Mouse (Mus musculus) heart, embryonic 12.5 days (tissue): ENCODE results near the gene Triobp. TPM values are rescaled to one million over a fixed set of nuclear protein-coding genes. Genes with fewer than 3 reads are reported as not detected.
"Not testable (repeated sequence)": the region's sequence is repeated elsewhere in the genome, so short reads cannot be mapped to it uniquely, and the experiment has no call there.

ENCODE experiments used
- ATAC-seq: fragments of 200-750 bp; cut with Nextera tagmentation; 2 replicates; pipeline ENCODE4 v1.8.0; 2017; ENCODE audit warnings: moderate TSS enrichment, moderate library complexity; ENCODE audit not compliant: insufficient number of reproducible peaks, low FRiP score
- H3K27ac ChIP-seq: fragments of 300-500 bp; sonication (generic); 2 replicates; pipeline ENCODE4 v1.5.1; 2016; ENCODE audit warnings: mild to moderate bottlenecking, moderate library complexity; ENCODE audit not compliant: poor library complexity, severe bottlenecking
- H3K27me3 ChIP-seq: fragments of 300-500 bp; sonication (generic); replicated peaks from 2 replicates; pipeline ENCODE4 v1.6.1; 2016; ENCODE audit warnings: mild to moderate bottlenecking, moderate library complexity
- H3K36me3 ChIP-seq: fragments of 300-500 bp; sonication (generic); 2 replicates; pipeline ENCODE4 v1.6.1; 2016; ENCODE audit warnings: mild to moderate bottlenecking, moderate library complexity
- H3K4me1 ChIP-seq: fragments of 300-500 bp; sonication (generic); replicated peaks from 2 replicates; pipeline ENCODE4 v1.6.1; 2016; ENCODE audit warnings: mild to moderate bottlenecking
- H3K4me2 ChIP-seq: fragments of 300-500 bp; sonication (generic); 2 replicates; pipeline ENCODE4 v1.6.1; 2016; ENCODE audit warnings: mild to moderate bottlenecking, moderate library complexity
- H3K4me3 ChIP-seq: fragments of 300-500 bp; sonication (generic); 2 replicates; pipeline ENCODE4 v1.5.1; 2016; ENCODE audit warnings: mild to moderate bottlenecking
- H3K9ac ChIP-seq: fragments of 300-500 bp; sonication (generic); 2 replicates; pipeline ENCODE4 v1.6.1; 2016; ENCODE audit warnings: mild to moderate bottlenecking, moderate library complexity
- H3K9me3 ChIP-seq: fragments of 300-500 bp; sonication (generic); replicated peaks from 2 replicates; pipeline ENCODE4 v1.6.1; 2016; ENCODE audit warnings: mild to moderate bottlenecking, moderate library complexity
- WGBS: fragments of 180-500 bp; shearing (Covaris S2); methylation state at CpG from one replicate; pipeline ENCODE4 v1.1.7; 2016; 5-methylcytosine and 5-hydroxymethylcytosine counted together
- polyA plus RNA-seq: library from polyadenylated mRNA; unstranded; fragments of >200 nt; fragmentation: Nextera tagmentation; extraction: Ambion mirVana; gene quantifications from 2 replicates; pipeline ENCODE4 v1.2.1, GENCODE M21; 2016

The Triobp gene
- polyA plus RNA-seq, 1 experiment from 2014 or later = 59.4 TPM

- ATAC-seq = peak; percentile 80
- peak overlapping the region; percentile 74 for H3K4me3 ChIP-seq
- peaks cover 31% of the 10 kb centered on the region for H3K4me1 ChIP-seq
- peak overlapping the region; percentile 54; the same call in 1 of the 2 replicates for H3K27ac ChIP-seq
- WGBS = under 1% methylated on average over 52 of the region's 52 CpGs
- peak overlapping the region; percentile 76 for H3K9ac ChIP-seq
- H3K4me2 ChIP-seq = peak overlapping the region; percentile 96
- H3K36me3 ChIP-seq = no peaks in the 10 kb centered on the region
- H3K27me3 ChIP-seq = no peaks in the 10 kb centered on the region
- no peaks in the 10 kb centered on the region for H3K9me3 ChIP-seq
These were observed 83.3 kb downstream of the Triobp start for GRCm38 (mm10) chr15:79030551-79031435.

DNA sequence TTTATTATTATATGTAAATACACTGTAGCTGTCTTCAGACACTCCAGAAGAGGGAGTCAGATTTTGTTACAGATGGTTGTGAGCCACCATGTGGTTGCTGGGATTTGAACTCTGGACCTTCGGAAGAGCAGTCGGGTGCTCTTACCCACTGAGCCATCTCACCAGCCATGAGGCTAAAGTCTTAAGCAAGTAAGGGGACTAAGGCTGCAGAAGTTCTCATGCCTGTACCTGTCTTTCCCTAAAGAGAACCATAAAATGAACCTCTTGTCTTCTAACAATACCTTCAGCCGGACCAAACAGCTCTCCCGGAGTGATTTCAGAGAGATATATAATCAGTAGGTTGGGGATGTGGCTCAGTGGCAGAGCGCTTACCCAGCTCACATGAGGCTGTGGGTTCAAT lies 84.4 kb downstream of the Triobp start:
- WGBS = 84% methylated on average over 5 of the region's 5 CpGs
- not testable (repeated sequence) for H3K36me3 ChIP-seq, H3K4me3 ChIP-seq, ATAC-seq, H3K4me2 ChIP-seq, H3K27me3 ChIP-seq, H3K9me3 ChIP-seq, H3K27ac ChIP-seq, H3K9ac ChIP-seq
- H3K4me1 ChIP-seq = peaks cover 26% of the 10 kb centered on the region

GRCm38 (mm10) chr15:79037913-79038328 lies 90.4 kb downstream of the Triobp start:
- Histone ChIP-seq H3K27me3 (peaks cover 51% of the 10 kb centered on the region), H3K36me3 (no peaks in the 10 kb centered on the region), H3K9ac (no peak overlapping the region; the same call in 1 of the 2 replicates), H3K9me3 (no peaks in the 10 kb centered on the region), H3K4me3 (no peak overlapping the region), H3K4me2 (peak overlapping the region; percentile 49), H3K27ac (no peak overlapping the region), H3K4me1 (peaks cover 25% of the 10 kb centered on the region)
- no peak for ATAC-seq
- WGBS = 9% methylated on average over 14 of the region's 14 CpGs

GRCm38 (mm10) chr15:79038331-79038730 lies 90.8 kb downstream of the Triobp start:
- H3K9me3 ChIP-seq = no peaks in the 10 kb centered on the region
- no peak overlapping the region for H3K4me3 ChIP-seq
- peaks cover 55% of the 10 kb centered on the region for H3K27me3 ChIP-seq
- no peak overlapping the region for H3K27ac ChIP-seq
- ATAC-seq = no peak
- H3K4me1 ChIP-seq = peaks cover 28% of the 10 kb centered on the region
- H3K9ac ChIP-seq = no peak overlapping the region
- peak overlapping the region; percentile 49 for H3K4me2 ChIP-seq
- WGBS = 63% methylated on average over 10 of the region's 10 CpGs
- H3K36me3 ChIP-seq = no peaks in the 10 kb centered on the region

DNA sequence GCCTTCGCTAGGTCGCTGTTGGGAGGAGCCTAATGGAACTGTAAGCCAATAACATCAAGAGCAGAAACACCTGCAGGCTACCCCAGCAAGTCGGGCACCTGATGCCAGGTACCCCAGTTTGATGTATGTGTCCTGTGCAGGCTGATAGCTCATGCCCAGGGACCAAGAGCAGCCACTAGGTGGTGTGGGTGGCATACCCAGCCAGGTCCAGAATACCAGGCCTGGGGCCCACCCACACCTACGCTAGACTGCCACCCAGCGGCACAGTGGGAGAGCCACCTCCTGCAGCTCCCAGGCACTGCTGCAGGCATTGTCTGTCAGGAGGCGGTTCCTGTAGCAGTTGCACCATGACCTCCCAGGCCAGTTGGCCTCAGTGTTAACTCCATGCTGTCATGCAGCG lies 91.3 kb downstream of the Triobp start:
- peaks cover 28% of the 10 kb centered on the region for H3K4me1 ChIP-seq
- WGBS = 17% methylated on average over 7 of the region's 7 CpGs
- no peaks in the 10 kb centered on the region for H3K9me3 ChIP-seq
- H3K9ac ChIP-seq = no peak overlapping the region
- H3K27me3 ChIP-seq = peaks cover 60% of the 10 kb centered on the region
- no peak overlapping the region for H3K4me3 ChIP-seq
- H3K4me2 ChIP-seq = no peak overlapping the region
- no peaks in the 10 kb centered on the region for H3K36me3 ChIP-seq
- no peak overlapping the region for H3K27ac ChIP-seq
- peak; percentile 46 for ATAC-seq

- Histone ChIP-seq H3K4me2 (peak overlapping the region; percentile 57), H3K4me3 (peak overlapping the region; percentile 14; the same call in 1 of the 2 replicates), H3K27ac (no peak overlapping the region), H3K9me3 (no peaks in the 10 kb centered on the region), H3K27me3 (peaks cover 73% of the 10 kb centered on the region), H3K36me3 (no peaks in the 10 kb centered on the region), H3K9ac (0 out of 2 replicates have a peak overlapping the region, but pooled peaks have one; percentile 16), H3K4me1 (peaks cover 28% of the 10 kb centered on the region)
- 18% methylated on average over 24 of the region's 24 CpGs for WGBS
- ATAC-seq = no peak
These were observed 93.2 kb downstream of the Triobp start for GRCm38 (mm10) chr15:79040501-79041416.

DNA sequence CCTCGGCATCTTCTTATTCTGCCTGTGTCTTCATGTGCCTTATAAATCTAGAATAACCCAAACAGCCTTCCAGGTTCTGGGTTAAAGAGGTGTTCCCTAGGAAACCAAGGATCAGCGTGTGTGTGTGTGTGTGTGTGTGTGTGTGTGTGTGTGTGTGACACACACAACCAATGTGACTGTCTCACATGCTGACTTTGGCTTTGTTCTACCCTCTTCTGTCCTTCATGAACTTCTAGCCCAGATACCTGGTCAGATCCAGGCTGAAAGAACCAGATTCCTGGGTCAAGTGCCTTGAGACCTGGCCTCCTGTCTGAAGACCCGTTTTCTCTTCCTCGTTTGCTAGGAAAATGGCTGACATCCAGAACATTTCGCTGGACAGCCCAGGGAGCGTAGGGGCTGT lies 94.1 kb downstream of the Triobp start, which contains the start of gene Galr3:
Gene Galr3 (plus strand): TSS at position 301 of the 400 bp plus-strand sequence.
- Histone ChIP-seq H3K9ac (peak within 1 kb of the TSS; percentile 68), H3K27me3 (peaks cover 71% of the 10 kb centered on the region), H3K36me3 (no peaks in the 10 kb centered on the region), H3K4me1 (peaks cover 28% of the 10 kb centered on the region), H3K27ac (no peak within 1 kb of the TSS), H3K9me3 (no peaks in the 10 kb centered on the region), H3K4me3 (peak within 1 kb of the TSS; percentile 60), H3K4me2 (peak within 1 kb of the TSS; percentile 97)
- 74% methylated on average over 6 of the region's 6 CpGs for WGBS
- no peak for ATAC-seq

DNA sequence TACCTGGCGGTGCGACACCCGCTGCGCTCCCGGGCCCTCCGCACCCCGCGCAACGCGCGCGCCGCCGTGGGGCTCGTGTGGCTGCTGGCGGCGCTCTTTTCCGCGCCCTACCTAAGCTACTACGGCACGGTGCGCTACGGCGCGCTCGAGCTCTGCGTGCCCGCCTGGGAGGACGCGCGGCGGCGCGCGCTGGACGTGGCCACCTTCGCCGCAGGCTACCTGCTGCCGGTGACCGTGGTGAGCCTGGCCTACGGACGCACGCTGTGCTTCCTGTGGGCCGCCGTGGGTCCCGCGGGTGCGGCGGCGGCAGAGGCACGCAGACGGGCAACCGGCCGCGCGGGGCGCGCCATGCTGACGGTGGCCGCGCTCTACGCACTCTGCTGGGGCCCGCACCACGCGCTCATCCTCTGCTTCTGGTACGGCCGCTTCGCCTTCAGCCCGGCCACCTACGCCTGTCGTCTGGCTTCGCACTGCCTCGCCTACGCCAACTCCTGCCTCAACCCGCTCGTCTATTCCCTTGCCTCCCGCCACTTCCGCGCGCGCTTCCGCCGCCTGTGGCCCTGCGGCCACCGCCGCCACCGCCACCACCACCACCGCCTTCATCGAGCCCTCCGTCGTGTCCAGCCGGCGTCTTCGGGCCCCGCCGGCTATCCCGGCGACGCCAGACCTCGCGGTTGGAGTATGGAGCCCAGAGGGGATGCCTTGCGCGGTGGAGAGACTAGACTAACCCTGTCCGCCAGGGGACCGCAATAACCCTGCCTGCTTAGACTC lies 95.4 kb downstream of the Triobp start:
- peak overlapping the region; percentile 60 for H3K4me3 ChIP-seq
- H3K9me3 ChIP-seq = no peaks in the 10 kb centered on the region
- H3K4me2 ChIP-seq = peak overlapping the region; percentile 97
- H3K36me3 ChIP-seq = no peaks in the 10 kb centered on the region
- no peak overlapping the region for H3K27ac ChIP-seq
- H3K4me1 ChIP-seq = peaks cover 25% of the 10 kb centered on the region
- ATAC-seq = no peak
- WGBS = 1% methylated on average over 105 of the region's 105 CpGs
- H3K9ac ChIP-seq = peak overlapping the region; percentile 68
- H3K27me3 ChIP-seq = peaks cover 66% of the 10 kb centered on the region

- H3K27me3 ChIP-seq = peaks cover 54% of the 10 kb centered on the region
- H3K36me3 ChIP-seq = no peaks in the 10 kb centered on the region
- H3K9ac ChIP-seq = no peak overlapping the region
- ATAC-seq = no peak
- H3K4me3 ChIP-seq = no peak overlapping the region
- 41% methylated on average over 4 of the region's 4 CpGs for WGBS
- no peak overlapping the region for H3K4me2 ChIP-seq
- no peaks in the 10 kb centered on the region for H3K9me3 ChIP-seq
- no peak overlapping the region for H3K27ac ChIP-seq
- H3K4me1 ChIP-seq = peaks cover 18% of the 10 kb centered on the region
These were observed 97.3 kb downstream of the Triobp start for GRCm38 (mm10) chr15:79044837-79045236.

DNA sequence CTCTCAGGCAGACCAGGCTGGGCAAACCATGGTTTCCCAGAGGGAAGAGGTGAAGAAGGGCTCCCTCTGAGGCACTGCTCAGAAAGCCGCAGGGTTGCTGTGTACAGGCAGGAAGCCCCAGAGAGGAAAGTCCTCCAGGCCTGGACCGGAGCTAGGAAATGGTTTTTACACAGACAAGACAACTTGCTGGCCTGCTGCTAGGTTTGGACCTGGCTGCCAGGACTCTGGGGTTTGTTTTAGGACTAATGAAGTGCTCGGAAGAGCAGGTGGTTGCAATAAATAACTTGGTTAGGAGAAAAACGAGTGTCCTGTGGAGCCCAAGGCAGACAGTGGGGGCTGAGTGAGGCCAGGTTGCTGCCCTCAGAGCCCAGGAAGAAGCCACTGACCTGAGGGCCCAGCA lies 100.7 kb downstream of the Triobp start:
- no peak overlapping the region for H3K9ac ChIP-seq
- no peaks in the 10 kb centered on the region for H3K9me3 ChIP-seq
- 64% methylated on average over 4 of the region's 4 CpGs for WGBS
- no peak overlapping the region for H3K4me2 ChIP-seq
- no peak for ATAC-seq
- peaks cover 20% of the 10 kb centered on the region for H3K27me3 ChIP-seq
- H3K27ac ChIP-seq = no peak overlapping the region
- no peak overlapping the region for H3K4me3 ChIP-seq
- peaks cover 11% of the 10 kb centered on the region for H3K36me3 ChIP-seq
- H3K4me1 ChIP-seq = peaks cover 9% of the 10 kb centered on the region
